Mouse (Mus musculus): ENCODE measurements around the gene Tspan4. TPM values are rescaled to one million over a fixed set of nuclear protein-coding genes. Genes with fewer than 3 reads are reported as not detected.
A peak's percentile ranks its signal among the peaks of the same experiment; 100 is the strongest.

The Tspan4 gene
- polyA plus RNA-seq, 1 experiment from 2014 or later: 86.2 TPM

GRCm38 (mm10) chr7:141472763-141473162, 2.3 kb upstream of the Tspan4 start:
- Histone ChIP-seq H3K4me3 (ENCODE audit: low read depth, low read length) (no peak overlapping the region), H3K27ac (replicated peaks; ENCODE audit: low read depth, low read length) (no peak overlapping the region), H3K4me1 (ENCODE audit: control insufficient read depth, insufficient read depth, low read length) (peaks cover 45% of the 10 kb centered on the region), H3K27me3 (replicated peaks; ENCODE audit: control insufficient read depth, insufficient read depth, low read length) (no peaks in the 10 kb centered on the region), H3K4me2 (ENCODE audit: low read depth, low read length) (no peak overlapping the region), H3K36me3 (ENCODE audit: control insufficient read depth, insufficient read depth, low read length) (peaks cover 36% of the 10 kb centered on the region), H3K9me3 (ENCODE audit: control insufficient read depth, low read length) (no peaks in the 10 kb centered on the region), H3K9ac (ENCODE audit: low read depth, low read length) (no peak overlapping the region)
- no peak for ATAC-seq (ENCODE audit: low read depth)
- no peak for DNase-seq (ENCODE audit: low spot score)
- 84% methylated on average over 6 of the region's 6 CpGs for WGBS

- H3K9ac ChIP-seq (ENCODE audit: low read depth, low read length): peak overlapping the region; percentile 87
- WGBS: 9% methylated on average over 5 of the region's 5 CpGs
- no peak for ATAC-seq (ENCODE audit: low read depth)
- peaks cover 34% of the 10 kb centered on the region for H3K36me3 ChIP-seq (ENCODE audit: control insufficient read depth, insufficient read depth, low read length)
- no peaks in the 10 kb centered on the region for H3K9me3 ChIP-seq (ENCODE audit: control insufficient read depth, low read length)
- H3K4me3 ChIP-seq (ENCODE audit: low read depth, low read length): peak overlapping the region; percentile 81
- peaks cover 42% of the 10 kb centered on the region for H3K4me1 ChIP-seq (ENCODE audit: control insufficient read depth, insufficient read depth, low read length)
- peak overlapping the region; percentile 93 for H3K4me2 ChIP-seq (ENCODE audit: low read depth, low read length)
- H3K27me3 ChIP-seq (replicated peaks; ENCODE audit: control insufficient read depth, insufficient read depth, low read length): no peaks in the 10 kb centered on the region
- DNase-seq (ENCODE audit: low spot score): no peak
- no peak overlapping the region for H3K27ac ChIP-seq (replicated peaks; ENCODE audit: low read depth, low read length)
Observed at GRCm38 (mm10) chr7:141474160-141474559, 880 bp upstream of the Tspan4 start.

- Histone ChIP-seq H3K9ac (ENCODE audit: low read depth, low read length) (peak overlapping the region; percentile 87), H3K36me3 (ENCODE audit: control insufficient read depth, insufficient read depth, low read length) (peaks cover 21% of the 10 kb centered on the region), H3K4me1 (ENCODE audit: control insufficient read depth, insufficient read depth, low read length) (peaks cover 37% of the 10 kb centered on the region), H3K4me2 (ENCODE audit: low read depth, low read length) (peak overlapping the region; percentile 93), H3K4me3 (ENCODE audit: low read depth, low read length) (peak overlapping the region; percentile 81), H3K27ac (replicated peaks; ENCODE audit: low read depth, low read length) (peak overlapping the region; percentile 93), H3K27me3 (replicated peaks; ENCODE audit: control insufficient read depth, insufficient read depth, low read length) (peaks cover 4% of the 10 kb centered on the region; the same call in 1 of the 2 replicates), H3K9me3 (ENCODE audit: control insufficient read depth, low read length) (no peaks in the 10 kb centered on the region)
- ATAC-seq (ENCODE audit: low read depth) (no peak), DNase-seq (ENCODE audit: low spot score) (no peak)
- WGBS: 2% methylated on average over 10 of the region's 12 CpGs
Observed at GRCm38 (mm10) chr7:141475805-141476158, 742 bp downstream of the Tspan4 start.

GRCm38 (mm10) chr7:141476226-141476980, 1.4 kb downstream of the Tspan4 start:
- peak; percentile 90 for DNase-seq (ENCODE audit: low spot score)
- peak overlapping the region; percentile 93 for H3K4me2 ChIP-seq (ENCODE audit: low read depth, low read length)
- peaks cover 4% of the 10 kb centered on the region; the same call in 1 of the 2 replicates for H3K27me3 ChIP-seq (replicated peaks; ENCODE audit: control insufficient read depth, insufficient read depth, low read length)
- peak overlapping the region; percentile 87 for H3K9ac ChIP-seq (ENCODE audit: low read depth, low read length)
- no peaks in the 10 kb centered on the region for H3K9me3 ChIP-seq (ENCODE audit: control insufficient read depth, low read length)
- peak overlapping the region; percentile 81 for H3K4me3 ChIP-seq (ENCODE audit: low read depth, low read length)
- H3K27ac ChIP-seq (replicated peaks; ENCODE audit: low read depth, low read length): peak overlapping the region; percentile 93
- peak; percentile 54 for ATAC-seq (ENCODE audit: low read depth)
- peaks cover 14% of the 10 kb centered on the region for H3K36me3 ChIP-seq (ENCODE audit: control insufficient read depth, insufficient read depth, low read length)
- 0% methylated on average over 9 of the region's 17 CpGs for WGBS
- peaks cover 37% of the 10 kb centered on the region for H3K4me1 ChIP-seq (ENCODE audit: control insufficient read depth, insufficient read depth, low read length)

GRCm38 (mm10) chr7:141476981-141477370, 1.9 kb downstream of the Tspan4 start:
- Histone ChIP-seq H3K36me3 (ENCODE audit: control insufficient read depth, insufficient read depth, low read length) (peaks cover 9% of the 10 kb centered on the region), H3K4me1 (ENCODE audit: control insufficient read depth, insufficient read depth, low read length) (peaks cover 37% of the 10 kb centered on the region), H3K4me3 (ENCODE audit: low read depth, low read length) (peak overlapping the region; percentile 81), H3K9me3 (ENCODE audit: control insufficient read depth, low read length) (no peaks in the 10 kb centered on the region), H3K9ac (ENCODE audit: low read depth, low read length) (peak overlapping the region; percentile 87), H3K4me2 (ENCODE audit: low read depth, low read length) (peak overlapping the region; percentile 93), H3K27me3 (replicated peaks; ENCODE audit: control insufficient read depth, insufficient read depth, low read length) (peaks cover 9% of the 10 kb centered on the region), H3K27ac (replicated peaks; ENCODE audit: low read depth, low read length) (peak overlapping the region; percentile 93)
- DNase-seq (ENCODE audit: low spot score): no peak
- ATAC-seq (ENCODE audit: low read depth): no peak
- WGBS: 13% methylated on average over 7 of the region's 7 CpGs

- peak; percentile 5; the same call in 1 of the 2 replicates for ATAC-seq (ENCODE audit: low read depth)
- Histone ChIP-seq H3K27ac (replicated peaks; ENCODE audit: low read depth, low read length) (peak overlapping the region; percentile 93), H3K4me3 (ENCODE audit: low read depth, low read length) (no peak overlapping the region), H3K4me2 (ENCODE audit: low read depth, low read length) (peak overlapping the region; percentile 93), H3K36me3 (ENCODE audit: control insufficient read depth, insufficient read depth, low read length) (peaks cover 2% of the 10 kb centered on the region; the same call in 1 of the 2 replicates), H3K9ac (ENCODE audit: low read depth, low read length) (peak overlapping the region; percentile 28), H3K4me1 (ENCODE audit: control insufficient read depth, insufficient read depth, low read length) (peaks cover 43% of the 10 kb centered on the region), H3K9me3 (ENCODE audit: control insufficient read depth, low read length) (no peaks in the 10 kb centered on the region), H3K27me3 (replicated peaks; ENCODE audit: control insufficient read depth, insufficient read depth, low read length) (peaks cover 16% of the 10 kb centered on the region)
- 46% methylated on average over 4 of the region's 4 CpGs for WGBS
- peak; percentile 84 for DNase-seq (ENCODE audit: low spot score)
Observed at GRCm38 (mm10) chr7:141477578-141478269, 2.7 kb downstream of the Tspan4 start.

GRCm38 (mm10) chr7:141478270-141478748, 3.3 kb downstream of the Tspan4 start:
- H3K4me3 ChIP-seq (ENCODE audit: low read depth, low read length): no peak overlapping the region

GRCm38 (mm10) chr7:141480842-141481497, 5.9 kb downstream of the Tspan4 start:
- Histone ChIP-seq H3K4me3 (ENCODE audit: low read depth, low read length) (peak overlapping the region; percentile 54), H3K36me3 (ENCODE audit: control insufficient read depth, insufficient read depth, low read length) (no peaks in the 10 kb centered on the region), H3K9ac (ENCODE audit: low read depth, low read length) (no peak overlapping the region), H3K27me3 (replicated peaks; ENCODE audit: control insufficient read depth, insufficient read depth, low read length) (peaks cover 19% of the 10 kb centered on the region), H3K9me3 (ENCODE audit: control insufficient read depth, low read length) (no peaks in the 10 kb centered on the region), H3K4me2 (ENCODE audit: low read depth, low read length) (peak overlapping the region; percentile 97), H3K27ac (replicated peaks; ENCODE audit: low read depth, low read length) (no peak overlapping the region), H3K4me1 (ENCODE audit: control insufficient read depth, insufficient read depth, low read length) (peaks cover 31% of the 10 kb centered on the region)
- ATAC-seq (ENCODE audit: low read depth): peak; percentile 51
- WGBS: 12% methylated on average over 9 of the region's 10 CpGs
- peak; percentile 84 for DNase-seq (ENCODE audit: low spot score)

More at GRCm38 (mm10) chr7:141478270-141478748, 3.3 kb downstream of the Tspan4 start:
- Histone ChIP-seq H3K4me2 (ENCODE audit: low read depth, low read length) (peak overlapping the region; percentile 93), H3K4me1 (ENCODE audit: control insufficient read depth, insufficient read depth, low read length) (peaks cover 43% of the 10 kb centered on the region), H3K36me3 (ENCODE audit: control insufficient read depth, insufficient read depth, low read length) (no peaks in the 10 kb centered on the region), H3K27ac (replicated peaks; ENCODE audit: low read depth, low read length) (peak overlapping the region; percentile 93), H3K27me3 (replicated peaks; ENCODE audit: control insufficient read depth, insufficient read depth, low read length) (peaks cover 19% of the 10 kb centered on the region), H3K9me3 (ENCODE audit: control insufficient read depth, low read length) (no peaks in the 10 kb centered on the region), H3K9ac (ENCODE audit: low read depth, low read length) (peak overlapping the region; percentile 28; the same call in 1 of the 2 replicates)
- ATAC-seq (ENCODE audit: low read depth) (no peak), DNase-seq (ENCODE audit: low spot score) (no peak)
- 57% methylated on average over 4 of the region's 5 CpGs for WGBS
